Mouse (Mus musculus) kidney, adult 2 months (tissue): ENCODE results near the gene Osbpl9.

ENCODE experiments used
- CTCF ChIP-seq: fragments of 200-500 bp; conservative IDR thresholded peaks from 2 replicates; pipeline ENCODE4 v1.5.1; 2011; ENCODE audit warnings: low read depth, mild to moderate bottlenecking, control low read depth, low read length, moderate library complexity, mixed read lengths; ENCODE audit not compliant: insufficient read depth, insufficient read length
- POLR2A ChIP-seq: fragments of 200-500 bp; IDR thresholded peaks from one replicate; pipeline ENCODE4 v1.6.1; 2011; ENCODE audit warnings: low read depth, low read length, control low read depth

GRCm38 (mm10) chr4:109195900-109196629 is 6.0 kb downstream of the Osbpl9 start:
- TF ChIP-seq CTCF, result no peak
- no peak for TF ChIP-seq POLR2A
